Mouse (Mus musculus) lung, postnatal 0 days (tissue): Measurements from ENCODE around the gene Pwwp2a.

Experiments
- CTCF ChIP-seq: IDR thresholded peaks from 2 replicates; pipeline ENCODE4 v1.5.1; 2016; ENCODE audit warnings: antibody characterized with exemption, mild to moderate bottlenecking
- EP300 ChIP-seq: IDR thresholded peaks from 2 replicates; pipeline ENCODE4 v1.6.1; 2016; ENCODE audit warnings: antibody characterized with exemption, mild to moderate bottlenecking, control low read depth

- TF ChIP-seq CTCF (no peak), EP300 (no peak)
Measured at GRCm38 (mm10) chr11:43633165-43633564, 48.6 kb upstream of the Pwwp2a start.
